Mouse (Mus musculus): ENCODE measurements around the gene Alkbh7.

Gene Alkbh7

GRCm38 (mm10) chr17:56997029-56997667, at the start of gene Alkbh7:
Alkbh7 (plus strand) TSS chr17:56997339.
- DNase-seq = peak; percentile 88

- DNase-seq = peak; percentile 28
These were observed 46.2 kb upstream of the Alkbh7 start for GRCm38 (mm10) chr17:56950915-56951314.

GRCm38 (mm10) chr17:56952639-56953038, 44.5 kb upstream of the Alkbh7 start:
- DNase-seq = no peak

GRCm38 (mm10) chr17:56954871-56955270, 42.3 kb upstream of the Alkbh7 start:
- DNase-seq = no peak

- DNase-seq = no peak
These were observed 39.2 kb upstream of the Alkbh7 start for GRCm38 (mm10) chr17:56957763-56958429.

GRCm38 (mm10) chr17:56958667-56959066, 38.5 kb upstream of the Alkbh7 start:
- no peak for DNase-seq

GRCm38 (mm10) chr17:56961880-56962279, 35.3 kb upstream of the Alkbh7 start:
- DNase-seq = no peak

GRCm38 (mm10) chr17:56962642-56963405, 34.3 kb upstream of the Alkbh7 start:
- DNase-seq = no peak

- DNase-seq = no peak
These were observed 33.5 kb upstream of the Alkbh7 start for GRCm38 (mm10) chr17:56963646-56964045.

- no peak for DNase-seq
These were observed 27.8 kb upstream of the Alkbh7 start for GRCm38 (mm10) chr17:56969321-56969720.

- DNase-seq = no peak
These were observed 27.1 kb upstream of the Alkbh7 start for GRCm38 (mm10) chr17:56970081-56970480.

- no peak for DNase-seq
These were observed 23.0 kb upstream of the Alkbh7 start for GRCm38 (mm10) chr17:56973956-56974707.

GRCm38 (mm10) chr17:56974708-56975240, 22.4 kb upstream of the Alkbh7 start:
- no peak for DNase-seq

- DNase-seq = no peak
These were observed 21.7 kb upstream of the Alkbh7 start for GRCm38 (mm10) chr17:56975391-56975790.

- no peak for DNase-seq
These were observed 20.4 kb upstream of the Alkbh7 start for GRCm38 (mm10) chr17:56976531-56977390.

GRCm38 (mm10) chr17:56979524-56979923, 17.6 kb upstream of the Alkbh7 start:
- DNase-seq = no peak

- DNase-seq = no peak
These were observed 16.1 kb upstream of the Alkbh7 start for GRCm38 (mm10) chr17:56981049-56981448.

GRCm38 (mm10) chr17:56982013-56982412, 15.1 kb upstream of the Alkbh7 start, which contains the start of gene Acer1:
Acer1 (minus strand) TSS chr17:56982126.
- DNase-seq = no peak

- no peak for DNase-seq
These were observed 12.3 kb upstream of the Alkbh7 start for GRCm38 (mm10) chr17:56984886-56985285.

- DNase-seq = no peak
These were observed 11.5 kb upstream of the Alkbh7 start for GRCm38 (mm10) chr17:56985656-56986055.

GRCm38 (mm10) chr17:56986105-56986805, 10.9 kb upstream of the Alkbh7 start:
- DNase-seq = no peak
